Mouse (Mus musculus): Measurements from ENCODE around the gene Stk26. TPM values are rescaled to one million over a fixed set of nuclear protein-coding genes. Genes with fewer than 3 reads are reported as not detected.

Stk26 gene
- total RNA-seq (2014; fragmentation: Nextera tagmentation): 35.9 and 39.5 TPM in 2 replicates
- 64.6 and 86.2 TPM in 2 replicates for total RNA-seq (2017)

DNA sequence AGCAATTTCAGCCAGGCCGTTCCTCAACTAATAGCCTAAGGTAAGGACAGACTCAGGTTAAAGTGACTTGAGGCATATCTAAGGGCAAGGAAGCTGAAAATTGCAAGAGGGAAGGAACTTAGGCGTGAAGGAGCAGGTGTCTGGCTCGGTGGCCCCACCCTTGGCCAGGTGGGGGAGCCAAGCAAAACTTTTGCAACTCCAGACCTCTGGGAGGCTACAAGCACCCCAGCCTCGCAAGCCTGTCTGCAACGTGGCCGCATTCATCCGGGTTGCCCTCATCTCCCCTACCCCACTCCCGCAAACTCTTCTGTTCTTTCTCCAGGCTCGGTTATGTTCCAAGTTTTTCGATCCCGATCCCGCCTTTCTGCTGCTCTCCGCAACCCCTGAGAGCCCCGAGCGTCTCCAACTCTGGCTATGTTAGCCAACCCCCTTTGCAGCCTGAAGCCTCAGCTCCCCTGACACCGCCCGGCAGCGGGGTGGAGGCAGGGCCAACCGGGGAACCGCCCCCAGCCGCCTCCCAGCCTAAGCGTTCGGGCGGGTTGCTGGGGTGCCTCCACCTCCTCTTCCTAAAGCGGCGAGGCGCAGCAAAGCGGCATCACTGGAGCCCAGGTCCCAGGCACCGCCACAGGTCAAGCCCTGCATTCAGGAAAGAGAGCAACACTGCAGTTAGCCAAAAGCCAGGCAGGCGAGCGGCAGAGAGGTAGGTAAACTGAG, at the start of gene Stk26:
Gene Stk26, plus strand, starts transcription at position 201 of the 714 bp plus-strand sequence.
- ATAC-seq (replicated peaks; ENCODE audit: low FRiP score, low TSS enrichment, poor library complexity, severe bottlenecking): peak; percentile 98

- no peak for ATAC-seq (replicated peaks; ENCODE audit: low FRiP score, low TSS enrichment, poor library complexity, severe bottlenecking)
These were observed 47.7 kb upstream of the Stk26 start for GRCm38 (mm10) chrX:50793005-50793680.

DNA sequence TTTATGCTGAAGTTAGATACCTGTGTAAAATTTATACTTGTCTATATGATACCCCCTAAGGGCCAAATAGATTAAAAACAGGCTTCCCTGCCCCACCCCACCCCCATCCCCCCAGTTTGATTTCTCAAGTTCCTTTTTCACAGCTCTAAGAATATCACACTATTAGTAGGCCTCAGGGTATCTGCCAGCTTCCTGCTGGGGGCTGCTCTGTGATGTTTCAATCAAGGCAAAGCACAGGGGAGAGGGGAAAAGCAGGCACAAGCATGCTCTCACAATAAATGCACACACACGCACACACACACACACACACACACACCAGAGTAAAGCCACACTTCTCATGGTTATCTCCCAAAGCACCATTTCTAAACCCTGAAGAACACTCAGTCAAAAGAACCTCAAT, 43.0 kb upstream of the Stk26 start:
- ATAC-seq (replicated peaks; ENCODE audit: low FRiP score, low TSS enrichment, poor library complexity, severe bottlenecking): no peak

DNA sequence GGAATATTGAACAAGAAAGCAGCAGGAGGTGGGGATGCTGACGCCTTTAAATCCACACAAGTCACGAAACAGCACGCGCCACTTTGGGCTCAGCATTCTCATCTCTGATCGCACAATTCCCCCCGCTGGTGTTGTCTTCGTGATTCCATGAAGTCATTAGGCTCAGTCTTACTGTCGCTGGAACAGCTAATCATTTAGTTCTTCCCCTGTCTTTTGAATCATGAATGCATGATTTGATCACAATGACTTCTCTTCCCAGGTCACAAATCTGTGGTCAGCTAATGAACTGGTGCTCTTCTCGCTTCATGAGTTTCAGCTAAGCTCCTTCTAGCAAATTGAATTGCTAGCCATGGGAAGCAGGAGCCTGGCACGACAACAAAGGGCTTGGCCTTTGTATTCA, 42.3 kb upstream of the Stk26 start:
- no peak for ATAC-seq (replicated peaks; ENCODE audit: low FRiP score, low TSS enrichment, poor library complexity, severe bottlenecking)

GRCm38 (mm10) chrX:50799656-50800188, 41.1 kb upstream of the Stk26 start:
- ATAC-seq (replicated peaks; ENCODE audit: low FRiP score, low TSS enrichment, poor library complexity, severe bottlenecking): no peak

DNA sequence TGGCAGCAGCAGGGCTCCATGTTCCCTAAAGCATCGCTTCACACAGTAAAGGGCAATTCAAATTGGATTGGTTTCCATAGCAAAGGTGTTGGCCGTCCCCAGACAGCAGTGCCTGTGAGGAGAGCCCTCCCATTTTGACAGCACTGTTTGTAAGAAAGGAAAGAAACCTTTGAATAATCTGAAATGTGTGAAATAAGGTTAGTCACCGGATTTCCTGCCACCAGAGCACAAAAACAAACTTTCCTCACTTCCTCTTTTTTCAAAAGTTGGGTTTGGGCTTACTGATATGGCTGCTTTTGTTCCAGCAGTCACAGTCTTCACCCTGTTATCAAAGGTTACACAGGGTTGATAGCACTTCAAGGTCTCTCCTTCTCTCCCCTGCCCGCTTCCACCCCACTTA, 35.2 kb upstream of the Stk26 start:
- ATAC-seq (replicated peaks; ENCODE audit: low FRiP score, low TSS enrichment, poor library complexity, severe bottlenecking): peak; percentile 90

DNA sequence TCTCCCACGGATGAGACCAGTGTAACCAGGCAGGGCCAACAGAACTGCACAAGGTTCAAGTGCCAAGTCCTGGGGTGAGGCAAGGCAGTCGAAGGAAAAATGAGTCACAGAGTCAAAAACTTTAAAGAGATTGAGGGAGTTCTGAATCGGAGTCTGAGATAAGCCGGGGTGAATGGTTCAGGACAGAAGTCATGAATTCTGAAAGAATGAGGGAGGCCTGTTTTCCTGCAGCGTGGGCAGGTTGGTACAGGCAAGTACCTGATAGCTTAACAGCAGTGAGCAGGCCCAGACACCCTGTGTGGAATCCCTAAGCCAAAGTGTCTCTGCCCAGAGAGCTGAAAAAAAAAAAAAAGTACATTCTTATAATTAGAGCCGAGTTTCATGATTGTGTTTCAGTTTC, 17.0 kb upstream of the Stk26 start:
- no peak for ATAC-seq (replicated peaks; ENCODE audit: low FRiP score, low TSS enrichment, poor library complexity, severe bottlenecking)

- ATAC-seq (replicated peaks; ENCODE audit: low FRiP score, low TSS enrichment, poor library complexity, severe bottlenecking): no peak
These were observed 5.3 kb upstream of the Stk26 start for GRCm38 (mm10) chrX:50835592-50835991.

- ATAC-seq (replicated peaks; ENCODE audit: low FRiP score, low TSS enrichment, poor library complexity, severe bottlenecking): 0 out of 2 replicates have a peak, but pooled peaks have one; percentile 51
These were observed 4.7 kb upstream of the Stk26 start for GRCm38 (mm10) chrX:50836029-50836691.

- ATAC-seq (replicated peaks; ENCODE audit: low FRiP score, low TSS enrichment, poor library complexity, severe bottlenecking): peak; percentile 51
These were observed 740 bp downstream of the Stk26 start for GRCm38 (mm10) chrX:50841587-50841986.

DNA sequence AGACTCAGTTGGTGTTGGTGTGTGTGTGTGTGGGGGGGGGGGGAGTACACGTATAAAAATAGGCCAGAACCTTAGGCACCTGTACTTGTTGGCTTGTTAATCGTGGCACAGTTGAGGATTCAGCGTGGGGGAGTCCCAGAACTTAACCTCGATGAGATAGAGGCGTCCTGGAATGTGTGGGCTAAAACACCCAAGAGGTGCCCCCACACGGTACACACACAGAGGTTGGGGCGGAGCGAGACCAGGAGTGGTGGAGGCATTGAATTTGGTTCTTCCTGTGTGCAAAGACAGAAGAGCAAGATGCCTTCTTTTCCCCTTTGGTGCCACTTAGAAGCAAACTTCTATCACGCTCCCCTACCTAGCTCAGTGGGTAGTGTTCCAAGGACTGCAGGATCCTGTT, 1.2 kb downstream of the Stk26 start:
- peak; percentile 45 for ATAC-seq (replicated peaks; ENCODE audit: low FRiP score, low TSS enrichment, poor library complexity, severe bottlenecking)

- ATAC-seq (replicated peaks; ENCODE audit: low FRiP score, low TSS enrichment, poor library complexity, severe bottlenecking): no peak
These were observed 9.8 kb downstream of the Stk26 start for GRCm38 (mm10) chrX:50850428-50851184.

GRCm38 (mm10) chrX:50863771-50864170, 22.9 kb downstream of the Stk26 start:
- no peak for ATAC-seq (replicated peaks; ENCODE audit: low FRiP score, low TSS enrichment, poor library complexity, severe bottlenecking)

- no peak for ATAC-seq (replicated peaks; ENCODE audit: low FRiP score, low TSS enrichment, poor library complexity, severe bottlenecking)
These were observed 23.9 kb downstream of the Stk26 start for GRCm38 (mm10) chrX:50864734-50865133.

DNA sequence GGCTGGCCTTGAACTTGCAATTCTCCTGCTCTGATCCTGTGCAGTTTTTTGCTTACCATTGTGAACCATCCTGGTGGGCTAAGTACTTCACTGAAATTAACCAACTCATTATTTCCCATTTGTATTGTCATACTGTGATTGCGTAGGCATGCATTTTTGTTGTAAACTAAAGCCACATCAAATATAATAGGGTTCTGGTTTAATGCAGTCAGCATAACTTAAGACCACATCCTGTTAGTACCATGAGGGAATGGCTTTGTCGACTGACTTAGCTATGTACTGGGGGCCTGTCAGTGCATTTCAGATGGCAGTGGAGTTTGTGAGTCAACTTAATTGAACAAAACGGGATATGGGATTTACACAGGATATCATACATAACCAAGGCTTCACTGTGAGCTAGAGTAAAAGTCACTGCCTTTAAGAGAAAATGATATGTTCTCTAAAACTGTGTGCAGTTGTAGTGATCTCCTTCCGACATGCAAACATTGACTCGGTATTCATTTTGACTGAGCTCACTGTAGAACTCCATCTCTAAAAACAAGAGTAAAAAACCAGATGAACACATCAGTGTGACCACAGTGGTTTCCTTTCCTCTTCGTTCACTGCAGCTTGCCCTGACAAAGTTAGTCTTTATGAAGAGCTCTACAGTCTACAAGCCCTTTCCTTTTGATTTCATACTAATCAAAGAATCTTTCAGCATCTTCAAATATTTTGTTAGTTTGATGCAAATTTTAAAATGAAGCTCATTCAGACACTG, 33.6 kb downstream of the Stk26 start:
- no peak for ATAC-seq (replicated peaks; ENCODE audit: low FRiP score, low TSS enrichment, poor library complexity, severe bottlenecking)

DNA sequence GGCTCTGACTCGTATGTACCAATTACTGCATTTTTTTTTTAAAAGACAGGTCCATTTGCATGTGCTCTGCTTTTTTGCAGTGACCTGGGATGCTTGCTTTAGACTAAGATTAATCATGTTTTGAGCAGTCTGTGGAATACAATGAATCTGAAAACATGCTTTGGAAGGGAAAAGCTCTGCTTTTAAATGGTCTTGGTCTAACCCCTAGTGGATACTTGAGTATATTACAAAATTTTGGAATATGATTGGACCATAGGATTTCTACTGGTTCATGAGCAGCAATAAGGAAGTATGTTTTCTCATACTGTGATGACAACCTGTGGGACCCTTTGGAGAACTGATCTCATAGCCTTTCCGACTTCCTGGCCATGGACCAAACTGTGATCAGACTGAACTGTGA, 47.2 kb downstream of the Stk26 start:
- no peak for ATAC-seq (replicated peaks; ENCODE audit: low FRiP score, low TSS enrichment, poor library complexity, severe bottlenecking)

DNA sequence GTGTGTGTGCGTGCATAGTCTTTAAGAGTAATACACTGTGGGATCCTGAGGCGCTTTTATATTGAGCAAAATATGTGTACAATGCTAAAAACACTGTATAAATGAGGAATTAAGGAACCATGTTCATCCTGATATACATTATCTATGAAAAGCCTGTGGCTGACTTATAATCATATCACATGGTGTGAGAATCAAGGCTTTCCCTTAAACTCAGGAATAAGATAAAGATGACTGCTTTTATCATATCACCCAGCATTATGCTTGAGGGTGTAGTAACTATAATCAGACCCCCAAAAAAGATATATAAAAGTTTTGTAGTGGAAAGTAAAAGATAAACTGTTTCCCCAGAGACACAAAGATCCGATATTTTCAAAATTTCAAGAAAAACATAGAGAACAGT, 62.6 kb downstream of the Stk26 start:
- ATAC-seq (replicated peaks; ENCODE audit: low FRiP score, low TSS enrichment, poor library complexity, severe bottlenecking): no peak

- ATAC-seq (replicated peaks; ENCODE audit: low FRiP score, low TSS enrichment, poor library complexity, severe bottlenecking): no peak
These were observed 69.1 kb downstream of the Stk26 start for GRCm38 (mm10) chrX:50909915-50910314.

- ATAC-seq (replicated peaks; ENCODE audit: low FRiP score, low TSS enrichment, poor library complexity, severe bottlenecking): no peak
These were observed 76.5 kb downstream of the Stk26 start for GRCm38 (mm10) chrX:50917389-50917788.
